Mouse (Mus musculus): Measurements from ENCODE around the gene Sh3bgrl3.

DNA sequence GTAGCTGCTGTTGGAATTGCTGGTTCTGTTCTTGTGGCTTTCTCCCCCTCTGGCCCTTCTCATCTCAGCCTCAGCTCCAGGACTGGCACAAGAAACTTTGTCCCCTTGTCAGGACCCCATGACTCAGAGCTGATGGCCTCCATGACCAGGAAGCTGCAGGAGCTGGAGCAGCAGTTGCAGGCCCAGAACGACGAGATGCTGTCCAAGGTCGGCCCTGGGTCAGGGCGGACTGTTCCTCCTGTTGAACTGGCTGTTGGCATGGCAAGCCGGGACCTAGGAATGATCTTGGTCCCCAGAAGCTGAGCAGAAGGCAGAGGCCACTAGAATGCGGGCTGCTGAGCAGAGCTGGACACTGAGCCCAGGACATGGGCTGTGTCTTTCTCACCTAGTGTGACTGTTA is 16.2 kb downstream of the Sh3bgrl3 start:
- TF ChIP-seq MAFK (IDR thresholded peaks at IDR 0.05; ENCODE audit: insufficient read depth, low read depth, low read length) (no peak), CHD2 (IDR thresholded peaks at IDR 0.05; ENCODE audit: low read depth, low read length) (no peak)
